ENCODE assay signal across 8 mouse cellular contexts in genomic region chr16:62940388-62941003, GRCm38 (mm10).
DNase-seq lines count a peak whose midpoint lies in the region; ATAC-seq and TF ChIP-seq lines count a peak whose summit lies in the region.

No protein-coding gene starts in this region.

- H3K27ac ChIP-seq in ES-E14 (ENCODE audit: insufficient read depth, low read depth, low read length, poor library complexity, severe bottlenecking), result no peak overlapping the region
- H3K27ac ChIP-seq in forebrain, embryonic 13.5 days, result no peak overlapping the region
- peak overlapping the region; percentile 77 for H3K27ac ChIP-seq in hindbrain, embryonic 10.5 days
- no peak overlapping the region for H3K27ac ChIP-seq in lung, embryonic 15.5 days

- peak overlapping the region; percentile 38 for H3K4me2 ChIP-seq in forebrain, embryonic 13.5 days
- peak overlapping the region; percentile 34; the same call in 1 of the 2 replicates for H3K4me2 ChIP-seq in lung, embryonic 15.5 days

- peak; percentile 89 for ATAC-seq in forebrain, embryonic 13.5 days
- peak; percentile 69; the same call in 1 of the 2 replicates for ATAC-seq in lung, embryonic 15.5 days (ENCODE audit: borderline replicate concordance, extremely low read depth, low FRiP score, low TSS enrichment)

- no peaks in the 10 kb centered on the region; a peak in 1 of 4 replicates for H3K4me1 ChIP-seq in ES-E14 (ENCODE audit: control insufficient read depth in 2 of 2, insufficient read depth in 2 of 2, low read length in 2 of 2, poor library complexity in 1 of 2)
- H3K4me1 ChIP-seq in forebrain, embryonic 13.5 days, result peaks cover 16% of the 10 kb centered on the region
- H3K4me1 ChIP-seq in hindbrain, embryonic 10.5 days (replicated peaks), result peaks cover 10% of the 10 kb centered on the region; the same call in 1 of the 2 replicates
- H3K4me1 ChIP-seq in lung, embryonic 15.5 days, result no peaks in the 10 kb centered on the region

- no peak overlapping the region for H3K4me3 ChIP-seq in ES-E14 (ENCODE audit: insufficient read depth in 1 of 2, low read depth in 1 of 2, low read length in 2 of 2, poor library complexity in 1 of 2, severe bottlenecking in 1 of 2)
- H3K4me3 ChIP-seq in forebrain, embryonic 13.5 days, result no peak overlapping the region
- H3K4me3 ChIP-seq in hindbrain, embryonic 10.5 days, result peak overlapping the region; percentile 27
- H3K4me3 ChIP-seq in lung, embryonic 15.5 days, result no peak overlapping the region

- H3K9ac ChIP-seq in ES-E14 (ENCODE audit: insufficient read depth, low read depth, low read length, poor library complexity, severe bottlenecking), result no peak overlapping the region
- H3K9ac ChIP-seq in forebrain, embryonic 13.5 days, result no peak overlapping the region
- no peak overlapping the region for H3K9ac ChIP-seq in lung, embryonic 15.5 days

- WGBS in forebrain, embryonic 13.5 days, result 21% methylated on average over 16 of the region's 16 CpGs
- 26% methylated on average over 16 of the region's 16 CpGs for WGBS in hindbrain, embryonic 10.5 days
- WGBS in lung, embryonic 15.5 days, result 18% methylated on average over 16 of the region's 16 CpGs

- H3K9me3 ChIP-seq in ES-E14 (ENCODE audit: control insufficient read depth, insufficient read depth, low read depth, low read length), result no peaks in the 10 kb centered on the region
- H3K9me3 ChIP-seq in forebrain, embryonic 13.5 days (replicated peaks), result no peaks in the 10 kb centered on the region
- H3K9me3 ChIP-seq in hindbrain, embryonic 10.5 days, result no peaks in the 10 kb centered on the region
- H3K9me3 ChIP-seq in lung, embryonic 15.5 days, result no peaks in the 10 kb centered on the region

- in situ Hi-C loops in ES-E14 (cut with MboI; ENCODE audit: low sequenced_read_pairs in 2 of 2, unreplicated experiment in 2 of 2), result no loop called here

- H3K36me3 ChIP-seq in ES-E14 (ENCODE audit: control insufficient read depth, insufficient read depth, low read length, poor library complexity, severe bottlenecking), result no peaks in the 10 kb centered on the region
- no peaks in the 10 kb centered on the region for H3K36me3 ChIP-seq in forebrain, embryonic 13.5 days (ENCODE audit: poor library complexity, severe bottlenecking)
- no peaks in the 10 kb centered on the region for H3K36me3 ChIP-seq in hindbrain, embryonic 10.5 days
- no peaks in the 10 kb centered on the region for H3K36me3 ChIP-seq in lung, embryonic 15.5 days

- peak; percentile 63 for DNase-seq in ES-E14 (ENCODE audit: low read depth, low spot score)
- peak; percentile 59 for DNase-seq in c-Kit-positive CD71-positive TER-119-positive erythroid progenitor cells, embryonic 14.5 days (ENCODE audit: low spot score)
- DNase-seq in hindbrain, embryonic 10.5 days (ENCODE audit: low spot score), result peak; percentile 77
- peak; percentile 19 to 67 for DNase-seq in layer of hippocampus, adult 8-10 months (ENCODE audit: low spot score in 2 of 2)
- peak; percentile 19 for DNase-seq in ovary, adult 18-20 months (ENCODE audit: low spot score)
- DNase-seq in thymus, postnatal 14 days, result peak; percentile 61

- H3K27me3 ChIP-seq in forebrain, embryonic 13.5 days, result no peaks in the 10 kb centered on the region
- no peaks in the 10 kb centered on the region for H3K27me3 ChIP-seq in hindbrain, embryonic 10.5 days (ENCODE audit: insufficient read depth, poor library complexity, severe bottlenecking)
- no peaks in the 10 kb centered on the region for H3K27me3 ChIP-seq in lung, embryonic 15.5 days

TF ChIP-seq in ES-E14, 5 proteins besides CTCF, POLR2A, EP300 and RAD21:
- TF ChIP-seq ZC3H11A (IDR thresholded peaks at IDR 0.05; ENCODE audit: borderline replicate concordance, low read depth, low read length) (peak; percentile 33; the same call in 1 of the 2 replicates), MAFK (IDR thresholded peaks at IDR 0.05; ENCODE audit: insufficient read depth, low read depth, low read length) (no peak)

Comparison
In these comparisons a context has a peak if more than half of its experiments do, and no peak if none do; other contexts are left out.
1. DNase-seq: peak in every context shown above with its lines; median percentile 77 in hindbrain, embryonic 10.5 days; 63 in ES-E14; 61 in thymus, postnatal 14 days; 59 in c-Kit-positive CD71-positive TER-119-positive erythroid progenitor cells, embryonic 14.5 days; 43 in layer of hippocampus, adult 8-10 months; 19 in ovary, adult 18-20 months.